In genomic region chr4:10849812-10850211, GRCm38 (mm10) we compare ENCODE assay signal across 20 mouse cellular contexts.
"Had no signal": no experiment of that assay in that cellular context is flagged by ENCODE, and none has a peak within 500 bp of the region (broad histone marks: within the 10 kb centered on the region; RNA-seq: fewer than 3 reads in every experiment).

No protein-coding gene starts in this region.

- H3K9me3 ChIP-seq: midbrain, embryonic 13.5 days; neural tube, embryonic 13.5 days; neural tube, embryonic 15.5 days had no signal

- H3K27me3 ChIP-seq: midbrain, embryonic 13.5 days; neural tube, embryonic 13.5 days; neural tube, embryonic 15.5 days had no signal

- H3K36me3 ChIP-seq: midbrain, embryonic 13.5 days; neural tube, embryonic 13.5 days; neural tube, embryonic 15.5 days had no signal

- DNase-seq: lung, adult 18-20 months; lung, embryonic 14.5 days; lung, postnatal 10 days; lung, postnatal 36 days; retina, postnatal 1 day; right cerebral cortex, adult 18-20 months; right cerebral cortex, postnatal 25 days; right cerebral cortex, postnatal 4 days; spleen, adult 18-20 months; thymus, adult 18-20 months; thymus, postnatal 14 days; thymus, postnatal 36 days had no signal

- H3K4me3 ChIP-seq: megakaryocyte, embryonic 14.5 days; midbrain, embryonic 13.5 days; myocyte; neural tube, embryonic 13.5 days; neural tube, embryonic 15.5 days had no signal

- H3K27ac ChIP-seq: macrophage; midbrain, embryonic 13.5 days; neural tube, embryonic 13.5 days; neural tube, embryonic 15.5 days had no signal

- H3K4me2 ChIP-seq: lung, embryonic 14.5 days; midbrain, embryonic 11.5 days; midbrain, embryonic 13.5 days; neural tube, embryonic 13.5 days; neural tube, embryonic 15.5 days had no signal

- H3K4me1 ChIP-seq: midbrain, embryonic 13.5 days; neural tube, embryonic 13.5 days; neural tube, embryonic 15.5 days had no signal

- H3K9ac ChIP-seq: lung, embryonic 14.5 days; midbrain, embryonic 13.5 days; neural tube, embryonic 13.5 days; neural tube, embryonic 15.5 days had no signal

- ATAC-seq: midbrain, embryonic 13.5 days; midbrain, embryonic 16.5 days had no signal
